Mouse (Mus musculus) E14TG2a.4 (cell line): ENCODE results near the gene T.
"Not testable (repeated sequence)": the region's sequence is repeated elsewhere in the genome, so short reads cannot be mapped to it uniquely, and the experiment has no call there.

Source experiments
- CTCF ChIP-seq: conservative IDR thresholded peaks from 2 replicates; pipeline ENCODE4 v1.5.1; 2014; ENCODE audit warnings: low read length
- NANOG ChIP-seq: IDR thresholded peaks from 2 replicates; pipeline ENCODE4 v1.6.1; 2014; ENCODE audit warnings: borderline replicate concordance, low read length, mixed read lengths
- POU5F1 ChIP-seq: IDR thresholded peaks from 2 replicates; pipeline ENCODE4 v1.6.1; 2014; ENCODE audit warnings: low read length, borderline replicate concordance

GRCm38 (mm10) chr17:8403932-8404331 lies 30.3 kb upstream of the T start:
- not testable (repeated sequence) for TF ChIP-seq CTCF, POU5F1, NANOG
